Mouse (Mus musculus) myocyte (in vitro differentiated cells): ENCODE data around the gene Gm28230. TPM values are rescaled to one million over a fixed set of nuclear protein-coding genes. Genes with fewer than 3 reads are reported as not detected.
A peak's percentile ranks its signal among the peaks of the same experiment; 100 is the strongest.

Experiments used
- H3K27me3 ChIP-seq: one replicate; pipeline ENCODE4 v1.6.1; 2011; ENCODE audit not compliant: control insufficient read depth, insufficient read depth, insufficient read length
- H3K36me3 ChIP-seq: one replicate; pipeline ENCODE4 v1.6.1; 2011; ENCODE audit not compliant: control insufficient read depth, insufficient read depth
- H3K4me2 ChIP-seq: one replicate; pipeline ENCODE4 v1.6.1; 2011; ENCODE audit warnings: low read depth, control low read depth
- H3K4me3 ChIP-seq: one replicate; pipeline ENCODE4 v1.5.1; 2011; ENCODE audit warnings: mild to moderate bottlenecking, control low read depth, moderate library complexity
- H3K79me2 ChIP-seq: one replicate; pipeline ENCODE4 v1.6.1; 2011; ENCODE audit not compliant: control insufficient read depth, insufficient read depth
- H3ac ChIP-seq: one replicate; pipeline ENCODE4 v1.6.1; 2011; ENCODE audit not compliant: control insufficient read depth, insufficient read length
- CEBPB ChIP-seq: IDR thresholded peaks from 2 replicates; pipeline ENCODE4 v1.6.1; 2011; ENCODE audit warnings: mild to moderate bottlenecking, moderate library complexity; ENCODE audit not compliant: poor library complexity, insufficient read depth, severe bottlenecking
- E2F4 ChIP-seq: IDR thresholded peaks from one replicate; pipeline ENCODE4 v1.6.1; 2011; ENCODE audit warnings: mild to moderate bottlenecking, control low read depth, moderate library complexity; ENCODE audit not compliant: insufficient read depth
- MAX ChIP-seq: IDR thresholded peaks from one replicate; pipeline ENCODE4 v1.6.1; 2011; ENCODE audit warnings: low read depth, mild to moderate bottlenecking, control low read depth
- MYOD1 ChIP-seq, 3 experiments: IDR thresholded peaks; one replicate each; pipeline ENCODE4 v1.6.1; 2011; ENCODE audit warnings: control low read depth in 2 of 3, low read depth in 2 of 3, mild to moderate bottlenecking in 2 of 3, moderate library complexity in 1 of 3; ENCODE audit not compliant: insufficient read length in 2 of 3, control insufficient read depth in 1 of 3
- MYOG ChIP-seq, 3 experiments: IDR thresholded peaks; one replicate each; pipeline ENCODE4 v1.6.1; 2011; ENCODE audit warnings: control low read depth in 2 of 3, low read depth in 2 of 3, mild to moderate bottlenecking in 2 of 3; ENCODE audit not compliant: insufficient read length in 2 of 3, control insufficient read depth in 1 of 3, insufficient read depth in 1 of 3
- POLR2A ChIP-seq: IDR thresholded peaks from one replicate; pipeline ENCODE4 v1.6.1; 2011; ENCODE audit warnings: low read depth, mild to moderate bottlenecking, control low read depth, moderate library complexity; ENCODE audit not compliant: insufficient read length
- POLR2AphosphoS2 ChIP-seq: IDR thresholded peaks from one replicate; pipeline ENCODE4 v1.6.1; 2011; ENCODE audit warnings: low read depth, control low read depth; ENCODE audit not compliant: insufficient read length
- REST ChIP-seq: IDR thresholded peaks from one replicate; pipeline ENCODE4 v1.6.1; 2011; ENCODE audit warnings: mild to moderate bottlenecking, control low read depth, moderate library complexity; ENCODE audit not compliant: insufficient read depth, insufficient read length
- SRF ChIP-seq: IDR thresholded peaks from one replicate; pipeline ENCODE4 v1.6.1; 2011; ENCODE audit warnings: low read depth; ENCODE audit not compliant: control insufficient read depth, insufficient read length
- TCF12 ChIP-seq: IDR thresholded peaks from one replicate; pipeline ENCODE4 v1.6.1; 2011; ENCODE audit warnings: mild to moderate bottlenecking, control low read depth; ENCODE audit not compliant: poor library complexity, insufficient read depth, severe bottlenecking
- TCF3 ChIP-seq: IDR thresholded peaks from one replicate; pipeline ENCODE4 v1.6.1; 2011; ENCODE audit warnings: low read depth, control low read depth; ENCODE audit not compliant: insufficient read length
- USF1 ChIP-seq: IDR thresholded peaks from one replicate; pipeline ENCODE4 v1.6.1; 2011; ENCODE audit warnings: low read depth, mild to moderate bottlenecking, control low read depth, moderate library complexity
- polyA plus RNA-seq: library from polyadenylated mRNA; unstranded; fragments of >200 nt; fragmentation: generic; extraction: Trizol; gene quantifications from one replicate; pipeline ENCODE4 v1.2.1, GENCODE M21; 2012; ENCODE audit warnings: missing spikeins

Gene Gm28230
- polyA plus RNA-seq, 1 experiment = not detected

DNA sequence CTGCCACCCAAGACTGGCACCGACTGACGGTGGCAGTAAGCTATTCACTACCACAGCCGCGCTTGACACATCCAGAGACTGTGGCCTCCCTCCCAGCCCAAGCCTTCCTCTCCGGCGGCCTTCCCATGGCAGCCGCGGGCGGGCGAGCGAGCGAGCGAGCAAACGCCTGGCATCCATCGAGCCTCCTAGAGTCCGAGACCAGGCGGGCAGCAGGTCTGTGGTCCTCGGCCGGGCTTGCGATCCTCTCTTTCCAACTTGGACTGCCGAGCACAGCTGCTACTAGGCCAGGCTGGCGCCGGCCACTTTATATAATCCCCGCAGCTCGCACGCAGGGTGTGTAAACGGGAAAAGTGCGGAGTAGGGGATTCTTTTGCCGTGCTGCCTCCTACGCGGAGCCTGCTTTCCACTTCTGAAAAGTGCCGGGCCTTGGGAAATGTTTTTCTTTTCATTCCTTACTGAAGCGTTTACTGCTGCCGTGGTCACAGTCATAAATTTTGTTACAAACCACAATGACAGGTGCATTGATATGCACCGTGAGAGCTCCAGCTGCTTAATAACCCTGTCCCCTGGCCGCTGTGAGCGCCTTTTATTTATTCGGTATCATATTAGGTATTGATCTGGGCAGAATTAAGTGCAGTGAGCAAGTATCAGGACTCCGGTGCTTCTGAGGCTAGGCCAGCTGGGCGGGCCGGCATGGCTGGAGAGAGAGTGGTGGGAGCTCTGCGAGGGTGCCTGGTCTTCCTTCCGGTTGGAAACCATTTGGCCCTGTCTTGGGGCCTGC, 14.0 kb downstream of the Gm28230 start:
- H3K4me3 ChIP-seq = no peak overlapping the region
- H3K4me2 ChIP-seq = no peak overlapping the region
- H3K27me3 ChIP-seq = peaks cover 46% of the 10 kb centered on the region
- no peak for TF ChIP-seq TCF3
- no peak for TF ChIP-seq CEBPB
- peak in 1 of 3 experiments; percentile 18 for TF ChIP-seq MYOG (IDR thresholded peaks at IDR 0.05; ENCODE audit: control insufficient read depth in 1 of 3, insufficient read depth in 1 of 3, insufficient read length in 2 of 3, low read depth in 2 of 3)
- H3ac ChIP-seq = no peak overlapping the region
- no peaks in the 10 kb centered on the region for H3K36me3 ChIP-seq
- no peaks in the 10 kb centered on the region for H3K79me2 ChIP-seq

DNA sequence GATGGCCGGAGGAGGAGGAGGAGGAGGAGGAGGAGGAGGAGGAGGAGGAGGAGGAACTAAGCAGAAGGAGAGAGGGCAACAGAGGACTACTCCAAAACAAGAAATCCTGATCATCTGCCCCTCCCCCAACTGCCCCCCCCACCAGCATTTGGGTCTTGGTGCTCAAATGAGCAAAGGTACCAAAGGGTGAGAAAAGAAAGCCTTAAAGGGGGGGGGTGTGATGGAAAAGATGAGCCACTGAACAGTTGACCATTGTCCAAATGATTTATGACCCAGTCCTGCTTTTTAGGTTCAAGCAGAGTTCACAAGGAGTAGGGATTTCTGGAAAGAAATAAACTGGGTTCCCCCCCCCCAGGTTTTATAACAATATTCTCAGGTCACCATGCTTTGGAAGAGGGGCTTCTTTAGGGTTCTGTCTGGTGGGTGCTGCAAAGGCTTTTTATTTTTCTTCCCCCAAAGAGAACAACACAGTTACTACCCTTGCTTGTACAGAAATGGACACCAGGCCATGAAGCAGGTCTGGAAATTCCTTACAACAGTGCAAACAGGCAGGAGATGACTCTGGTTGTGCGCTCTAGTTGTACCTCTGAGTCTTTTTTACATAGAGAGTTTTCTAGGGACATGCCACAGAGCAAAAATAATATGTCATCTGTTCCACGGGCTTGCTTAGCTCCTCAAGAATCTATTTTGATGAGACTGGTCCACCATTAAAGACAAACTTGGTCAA, 14.9 kb downstream of the Gm28230 start:
- Histone ChIP-seq H3K4me3 (no peak overlapping the region), H3K4me2 (no peak overlapping the region), H3K27me3 (peaks cover 46% of the 10 kb centered on the region), H3ac (no peak overlapping the region), H3K36me3 (no peaks in the 10 kb centered on the region), H3K79me2 (no peaks in the 10 kb centered on the region)
- TF ChIP-seq MYOG (IDR thresholded peaks at IDR 0.05; ENCODE audit: control insufficient read depth in 1 of 3, insufficient read depth in 1 of 3, insufficient read length in 2 of 3, low read depth in 2 of 3) = no peak
- no peak for TF ChIP-seq POLR2AphosphoS2
- no peak for TF ChIP-seq SRF
- no peak for TF ChIP-seq USF1
- TF ChIP-seq MYOD1 (IDR thresholded peaks at IDR 0.05; ENCODE audit: control insufficient read depth in 1 of 3, insufficient read length in 2 of 3, low read depth in 2 of 3) = no peak
- no peak for TF ChIP-seq POLR2A
- TF ChIP-seq REST = no peak
- TF ChIP-seq TCF3 = no peak
- TF ChIP-seq E2F4 = no peak
- TF ChIP-seq TCF12 = no peak
- no peak for TF ChIP-seq CEBPB
- TF ChIP-seq MAX = no peak

DNA sequence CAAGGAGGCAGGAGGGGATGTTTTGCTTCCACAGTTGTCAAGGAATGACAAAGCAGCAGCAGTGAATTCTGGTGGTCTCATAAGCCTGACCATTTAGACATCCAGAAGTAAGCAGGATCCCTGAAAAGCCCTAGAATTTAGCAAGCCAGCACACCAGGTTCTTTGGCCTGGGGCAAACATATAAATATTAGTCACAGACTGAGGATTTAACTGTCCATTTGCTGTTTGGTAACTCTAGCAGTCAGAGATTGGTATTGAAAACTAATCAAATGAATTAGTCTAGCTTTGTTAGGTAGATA, 15.4 kb downstream of the Gm28230 start:
- H3K27me3 ChIP-seq = peaks cover 46% of the 10 kb centered on the region
- TF ChIP-seq POLR2A = no peak
- no peak for TF ChIP-seq USF1
- no peak for TF ChIP-seq SRF
- no peak for TF ChIP-seq E2F4
- no peak for TF ChIP-seq TCF12
- TF ChIP-seq MYOG (IDR thresholded peaks at IDR 0.05; ENCODE audit: control insufficient read depth in 1 of 3, insufficient read depth in 1 of 3, insufficient read length in 2 of 3, low read depth in 2 of 3) = no peak
- TF ChIP-seq MYOD1 (IDR thresholded peaks at IDR 0.05; ENCODE audit: control insufficient read depth in 1 of 3, insufficient read length in 2 of 3, low read depth in 2 of 3) = no peak
- TF ChIP-seq POLR2AphosphoS2 = no peak
- no peak for TF ChIP-seq REST
- no peak for TF ChIP-seq MAX
- no peak for TF ChIP-seq TCF3
- no peak overlapping the region for H3K4me2 ChIP-seq
- H3ac ChIP-seq = no peak overlapping the region
- no peak overlapping the region for H3K4me3 ChIP-seq
- H3K79me2 ChIP-seq = no peaks in the 10 kb centered on the region
- H3K36me3 ChIP-seq = no peaks in the 10 kb centered on the region

DNA sequence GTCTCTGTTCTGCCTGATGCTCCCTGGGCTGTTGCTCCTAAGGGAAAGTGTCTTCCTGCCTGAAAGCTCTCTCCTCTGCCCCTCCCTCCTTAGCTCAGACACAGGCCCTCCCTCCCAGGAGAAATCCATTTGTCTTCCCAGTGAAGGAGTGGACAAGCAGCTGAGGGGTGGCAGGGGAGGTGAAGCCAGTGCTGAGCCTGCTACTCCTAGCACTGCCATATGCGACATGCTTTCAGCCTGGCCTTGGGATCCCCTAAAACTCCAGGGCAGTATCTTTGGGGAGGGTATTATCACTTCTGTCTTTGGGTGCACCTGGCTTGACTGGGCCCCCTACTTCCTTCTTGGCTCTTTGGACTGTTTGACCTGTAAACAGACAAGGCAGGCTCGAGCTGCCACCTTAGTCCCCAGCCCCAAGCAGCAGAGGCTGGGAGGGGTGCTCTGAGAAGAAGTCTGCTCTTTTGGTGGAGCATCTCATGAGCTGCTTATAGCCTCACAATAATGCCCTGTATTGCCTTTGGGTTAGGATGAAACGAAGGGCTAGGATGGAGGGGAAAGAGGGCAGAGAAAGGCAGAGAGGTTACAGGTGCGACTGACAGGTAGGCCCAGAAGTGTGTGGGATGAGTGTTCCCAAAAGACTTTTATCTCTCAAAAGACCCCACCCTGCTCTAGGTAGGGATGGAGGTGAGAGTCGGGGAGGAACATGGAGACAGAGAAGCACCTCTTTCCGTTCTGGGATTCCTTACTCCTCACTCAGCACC, 19.2 kb downstream of the Gm28230 start:
- Histone ChIP-seq H3K27me3 (peaks cover 34% of the 10 kb centered on the region), H3K79me2 (no peaks in the 10 kb centered on the region), H3ac (no peak overlapping the region), H3K4me2 (no peak overlapping the region), H3K36me3 (no peaks in the 10 kb centered on the region), H3K4me3 (no peak overlapping the region)
- TF ChIP-seq REST (no peak), POLR2AphosphoS2 (no peak), POLR2A (no peak), E2F4 (no peak), MAX (no peak), MYOG (IDR thresholded peaks at IDR 0.05; ENCODE audit: control insufficient read depth in 1 of 3, insufficient read depth in 1 of 3, insufficient read length in 2 of 3, low read depth in 2 of 3) (no peak), USF1 (no peak), MYOD1 (IDR thresholded peaks at IDR 0.05; ENCODE audit: control insufficient read depth in 1 of 3, insufficient read length in 2 of 3, low read depth in 2 of 3) (no peak), SRF (no peak), CEBPB (no peak), TCF12 (no peak), TCF3 (no peak)
